Mouse (Mus musculus): ENCODE measurements around the gene Ncoa3. TPM values are rescaled to one million over a fixed set of nuclear protein-coding genes. Genes with fewer than 3 reads are reported as not detected.
"Not testable (repeated sequence)": the region's sequence is repeated elsewhere in the genome, so short reads cannot be mapped to it uniquely, and the experiment has no call there.

Gene Ncoa3
- polyA plus RNA-seq, 1 experiment from 2014 or later = 22.4 TPM

GRCm38 (mm10) chr2:166084111-166084510 lies 91.7 kb downstream of the Ncoa3 start:
- no peak overlapping the region for H3K9ac ChIP-seq (ENCODE audit: low read length)
- 0 out of 2 replicates have a peak overlapping the region, but pooled peaks have one; percentile 10 for H3K27ac ChIP-seq (ENCODE audit: low read depth, low read length)
- H3K4me3 ChIP-seq (ENCODE audit: low read depth, low read length) = no peak overlapping the region
- no peak for ATAC-seq (ENCODE audit: insufficient read depth, low FRiP score, low TSS enrichment)
- no peaks in the 10 kb centered on the region for H3K9me3 ChIP-seq (ENCODE audit: control insufficient read depth, low read length)
- H3K27me3 ChIP-seq (ENCODE audit: control insufficient read depth, insufficient read depth, low read length) = no peaks in the 10 kb centered on the region
- H3K4me1 ChIP-seq (ENCODE audit: control insufficient read depth, insufficient read depth, low read length) = no peaks in the 10 kb centered on the region; the same call in 1 of the 2 replicates
- no peak overlapping the region for H3K4me2 ChIP-seq (ENCODE audit: low read depth)
- DNase-seq (ENCODE audit: low spot score) = no peak
- 90% methylated on average over 7 of the region's 7 CpGs for WGBS
- peaks cover 14% of the 10 kb centered on the region for H3K36me3 ChIP-seq (ENCODE audit: control insufficient read depth, insufficient read depth, low read length)

- not testable (repeated sequence) for H3K9me3 ChIP-seq (ENCODE audit: control insufficient read depth, low read length); H3K4me3 ChIP-seq (ENCODE audit: low read depth, low read length); ATAC-seq (ENCODE audit: insufficient read depth, low FRiP score, low TSS enrichment); H3K27ac ChIP-seq (ENCODE audit: low read depth, low read length); H3K4me2 ChIP-seq (ENCODE audit: low read depth); H3K9ac ChIP-seq (ENCODE audit: low read length); H3K27me3 ChIP-seq (ENCODE audit: control insufficient read depth, insufficient read depth, low read length); H3K4me1 ChIP-seq (ENCODE audit: control insufficient read depth, insufficient read depth, low read length)
- DNase-seq (ENCODE audit: low spot score) = peak; percentile 70
- peaks cover 13% of the 10 kb centered on the region for H3K36me3 ChIP-seq (ENCODE audit: control insufficient read depth, insufficient read depth, low read length)
- 42% methylated on average over 6 of the region's 6 CpGs for WGBS
These were observed 92.5 kb downstream of the Ncoa3 start for GRCm38 (mm10) chr2:166084964-166085363.

GRCm38 (mm10) chr2:166085780-166086179 lies 93.3 kb downstream of the Ncoa3 start:
- DNase-seq (ENCODE audit: low spot score) (no peak), ATAC-seq (ENCODE audit: insufficient read depth, low FRiP score, low TSS enrichment) (no peak)
- H3K27me3 ChIP-seq (ENCODE audit: control insufficient read depth, insufficient read depth, low read length) = no peaks in the 10 kb centered on the region
- H3K9ac ChIP-seq (ENCODE audit: low read length) = no peak overlapping the region
- peaks cover 13% of the 10 kb centered on the region for H3K36me3 ChIP-seq (ENCODE audit: control insufficient read depth, insufficient read depth, low read length)
- H3K4me2 ChIP-seq (ENCODE audit: low read depth) = no peak overlapping the region
- no peaks in the 10 kb centered on the region; the same call in none of the 2 replicates for H3K4me1 ChIP-seq (ENCODE audit: control insufficient read depth, insufficient read depth, low read length)
- WGBS = 93% methylated on average over 10 of the region's 10 CpGs
- H3K4me3 ChIP-seq (ENCODE audit: low read depth, low read length) = no peak overlapping the region
- H3K9me3 ChIP-seq (ENCODE audit: control insufficient read depth, low read length) = no peaks in the 10 kb centered on the region
- no peak overlapping the region for H3K27ac ChIP-seq (ENCODE audit: low read depth, low read length)

GRCm38 (mm10) chr2:166086457-166087233 lies 94.2 kb downstream of the Ncoa3 start:
- 89% methylated on average over 29 of the region's 29 CpGs for WGBS
- H3K27ac ChIP-seq (ENCODE audit: low read depth, low read length) = no peak overlapping the region
- no peak overlapping the region for H3K9ac ChIP-seq (ENCODE audit: low read length)
- H3K4me2 ChIP-seq (ENCODE audit: low read depth) = no peak overlapping the region
- no peak overlapping the region for H3K4me3 ChIP-seq (ENCODE audit: low read depth, low read length)
- H3K27me3 ChIP-seq (ENCODE audit: control insufficient read depth, insufficient read depth, low read length) = no peaks in the 10 kb centered on the region
- ATAC-seq (ENCODE audit: insufficient read depth, low FRiP score, low TSS enrichment) = no peak
- H3K4me1 ChIP-seq (ENCODE audit: control insufficient read depth, insufficient read depth, low read length) = no peaks in the 10 kb centered on the region; the same call in none of the 2 replicates
- H3K9me3 ChIP-seq (ENCODE audit: control insufficient read depth, low read length) = no peaks in the 10 kb centered on the region
- no peak for DNase-seq (ENCODE audit: low spot score)
- peaks cover 12% of the 10 kb centered on the region for H3K36me3 ChIP-seq (ENCODE audit: control insufficient read depth, insufficient read depth, low read length)

GRCm38 (mm10) chr2:166088991-166089390 lies 96.6 kb downstream of the Ncoa3 start:
- 88% methylated on average over 9 of the region's 9 CpGs for WGBS
- H3K9me3 ChIP-seq (ENCODE audit: control insufficient read depth, low read length) = no peaks in the 10 kb centered on the region

GRCm38 (mm10) chr2:166090131-166090581 lies 97.7 kb downstream of the Ncoa3 start:
- H3K9ac ChIP-seq (ENCODE audit: low read length) = no peak overlapping the region
- no peak overlapping the region for H3K27ac ChIP-seq (ENCODE audit: low read depth, low read length)
- peaks cover 30% of the 10 kb centered on the region for H3K36me3 ChIP-seq (ENCODE audit: control insufficient read depth, insufficient read depth, low read length)
- H3K27me3 ChIP-seq (ENCODE audit: control insufficient read depth, insufficient read depth, low read length) = no peaks in the 10 kb centered on the region
- no peak for DNase-seq (ENCODE audit: low spot score)
- no peaks in the 10 kb centered on the region; the same call in 1 of the 2 replicates for H3K4me1 ChIP-seq (ENCODE audit: control insufficient read depth, insufficient read depth, low read length)
- H3K9me3 ChIP-seq (ENCODE audit: control insufficient read depth, low read length) = no peaks in the 10 kb centered on the region
- WGBS = 58% methylated on average over 7 of the region's 7 CpGs
- H3K4me2 ChIP-seq (ENCODE audit: low read depth) = no peak overlapping the region
- no peak for ATAC-seq (ENCODE audit: insufficient read depth, low FRiP score, low TSS enrichment)
- no peak overlapping the region for H3K4me3 ChIP-seq (ENCODE audit: low read depth, low read length)

More at GRCm38 (mm10) chr2:166088991-166089390, 96.6 kb downstream of the Ncoa3 start:
- Histone ChIP-seq H3K9ac (ENCODE audit: low read length) (no peak overlapping the region), H3K4me1 (ENCODE audit: control insufficient read depth, insufficient read depth, low read length) (no peaks in the 10 kb centered on the region; the same call in none of the 2 replicates), H3K36me3 (ENCODE audit: control insufficient read depth, insufficient read depth, low read length) (peaks cover 26% of the 10 kb centered on the region), H3K4me2 (ENCODE audit: low read depth) (no peak overlapping the region), H3K27ac (ENCODE audit: low read depth, low read length) (no peak overlapping the region), H3K4me3 (ENCODE audit: low read depth, low read length) (no peak overlapping the region), H3K27me3 (ENCODE audit: control insufficient read depth, insufficient read depth, low read length) (no peaks in the 10 kb centered on the region)
- no peak for DNase-seq (ENCODE audit: low spot score)
- ATAC-seq (ENCODE audit: insufficient read depth, low FRiP score, low TSS enrichment) = no peak

GRCm38 (mm10) chr2:166091599-166091998 lies 99.2 kb downstream of the Ncoa3 start:
- H3K4me2 ChIP-seq (ENCODE audit: low read depth) = no peak overlapping the region

GRCm38 (mm10) chr2:166092412-166092811 lies 100.0 kb downstream of the Ncoa3 start:
- Histone ChIP-seq H3K4me1 (ENCODE audit: control insufficient read depth, insufficient read depth, low read length) (no peaks in the 10 kb centered on the region; the same call in 1 of the 2 replicates), H3K9me3 (ENCODE audit: control insufficient read depth, low read length) (no peaks in the 10 kb centered on the region), H3K27me3 (ENCODE audit: control insufficient read depth, insufficient read depth, low read length) (no peaks in the 10 kb centered on the region), H3K9ac (ENCODE audit: low read length) (no peak overlapping the region), H3K4me2 (ENCODE audit: low read depth) (no peak overlapping the region), H3K27ac (ENCODE audit: low read depth, low read length) (no peak overlapping the region), H3K4me3 (ENCODE audit: low read depth, low read length) (no peak overlapping the region), H3K36me3 (ENCODE audit: control insufficient read depth, insufficient read depth, low read length) (peaks cover 28% of the 10 kb centered on the region)
- ATAC-seq (ENCODE audit: insufficient read depth, low FRiP score, low TSS enrichment) = no peak
- DNase-seq (ENCODE audit: low spot score) = no peak
- 92% methylated on average over 6 of the region's 6 CpGs for WGBS

More at GRCm38 (mm10) chr2:166091599-166091998, 99.2 kb downstream of the Ncoa3 start:
- Histone ChIP-seq H3K4me3 (ENCODE audit: low read depth, low read length) (no peak overlapping the region), H3K9me3 (ENCODE audit: control insufficient read depth, low read length) (no peaks in the 10 kb centered on the region), H3K27ac (ENCODE audit: low read depth, low read length) (no peak overlapping the region), H3K4me1 (ENCODE audit: control insufficient read depth, insufficient read depth, low read length) (no peaks in the 10 kb centered on the region; the same call in 1 of the 2 replicates), H3K27me3 (ENCODE audit: control insufficient read depth, insufficient read depth, low read length) (no peaks in the 10 kb centered on the region), H3K36me3 (ENCODE audit: control insufficient read depth, insufficient read depth, low read length) (peaks cover 30% of the 10 kb centered on the region), H3K9ac (ENCODE audit: low read length) (no peak overlapping the region)
- DNase-seq (ENCODE audit: low spot score) (no peak), ATAC-seq (ENCODE audit: insufficient read depth, low FRiP score, low TSS enrichment) (no peak)

- no peak for ATAC-seq (ENCODE audit: insufficient read depth, low FRiP score, low TSS enrichment)
- Histone ChIP-seq H3K9ac (ENCODE audit: low read length) (no peak overlapping the region), H3K27ac (ENCODE audit: low read depth, low read length) (no peak overlapping the region), H3K36me3 (ENCODE audit: control insufficient read depth, insufficient read depth, low read length) (peaks cover 33% of the 10 kb centered on the region), H3K4me1 (ENCODE audit: control insufficient read depth, insufficient read depth, low read length) (peaks cover 2% of the 10 kb centered on the region; the same call in 1 of the 2 replicates), H3K4me3 (ENCODE audit: low read depth, low read length) (no peak overlapping the region), H3K4me2 (ENCODE audit: low read depth) (no peak overlapping the region), H3K9me3 (ENCODE audit: control insufficient read depth, low read length) (no peaks in the 10 kb centered on the region), H3K27me3 (ENCODE audit: control insufficient read depth, insufficient read depth, low read length) (no peaks in the 10 kb centered on the region)
- DNase-seq (ENCODE audit: low spot score) = no peak
- WGBS = 96% methylated on average over 6 of the region's 6 CpGs
These were observed 103.9 kb downstream of the Ncoa3 start for GRCm38 (mm10) chr2:166096300-166096699.

All from neural tube, embryonic 11.5 days (tissue).